Mouse (Mus musculus) MEL (cell line): ENCODE data around the gene Tnpo1.

Source experiments
- CHD2 ChIP-seq: IDR thresholded peaks from 2 replicates; pipeline ENCODE4 v1.6.1; 2011; ENCODE audit warnings: low read length, improper control_type of control experiment
- E2F4 ChIP-seq: IDR thresholded peaks from 2 replicates; pipeline ENCODE4 v1.6.1; 2011; ENCODE audit warnings: low read depth, low read length, improper control_type of control experiment, borderline replicate concordance
- EP300 ChIP-seq, 2 experiments: IDR thresholded peaks; 2 replicates each; pipeline ENCODE4 v1.6.1; 2011; ENCODE audit warnings: improper control_type of control experiment in 2 of 2, low read length in 2 of 2, low read depth in 1 of 2, mild to moderate bottlenecking in 1 of 2
- GATA1 ChIP-seq: IDR thresholded peaks from 2 replicates; pipeline ENCODE4 v1.6.1; 2011; ENCODE audit warnings: low read depth, low read length, improper control_type of control experiment
- KAT2A ChIP-seq: conservative IDR thresholded peaks from 2 replicates; pipeline ENCODE4 v1.6.1; 2012; ENCODE audit warnings: low read depth, low read length, improper control_type of control experiment, inconsistent platforms
- POLR2A ChIP-seq, 2 experiments: IDR thresholded peaks; 2 replicates each; pipeline ENCODE4 v1.6.1; 2011 to 2012; ENCODE audit warnings: low read length in 2 of 2, mild to moderate bottlenecking in 2 of 2, control low read depth in 1 of 2, improper control_type of control experiment in 1 of 2, low read depth in 1 of 2, moderate library complexity in 1 of 2; ENCODE audit not compliant: control insufficient read depth in 1 of 2, insufficient read depth in 1 of 2, poor library complexity in 1 of 2
- POLR2AphosphoS2 ChIP-seq: IDR thresholded peaks from 2 replicates; pipeline ENCODE4 v1.6.1; 2011; ENCODE audit warnings: low read length, improper control_type of control experiment
- POLR2AphosphoS5 ChIP-seq: IDR thresholded peaks from 2 replicates; pipeline ENCODE4 v1.6.1; 2012; ENCODE audit warnings: low read depth, borderline replicate concordance, mild to moderate bottlenecking, inconsistent platforms, low read length, moderate library complexity, mixed read lengths
- TBP ChIP-seq: IDR thresholded peaks from 2 replicates; pipeline ENCODE4 v1.8.0; 2011; ENCODE audit warnings: low read depth, low read length, improper control_type of control experiment
- USF1 ChIP-seq: IDR thresholded peaks from 2 replicates; pipeline ENCODE4 v1.6.1; 2014; ENCODE audit warnings: low read depth, mild to moderate bottlenecking, inconsistent platforms, low read length, improper control_type of control experiment, moderate library complexity

GRCm38 (mm10) chr13:98958177-98958576, 32.0 kb upstream of the Tnpo1 start:
- TF ChIP-seq POLR2A (IDR thresholded peaks at IDR 0.05; ENCODE audit: control insufficient read depth in 1 of 2, insufficient read depth in 1 of 2, low read depth in 1 of 2, low read length in 2 of 2, poor library complexity in 1 of 2) (no peak), CHD2 (no peak), POLR2AphosphoS2 (no peak), EP300 (IDR thresholded peaks at IDR 0.05; ENCODE audit: low read depth in 1 of 2, low read length in 2 of 2) (no peak), USF1 (no peak), KAT2A (no peak), GATA1 (no peak), POLR2AphosphoS5 (no peak), TBP (no peak), E2F4 (no peak)
